Mouse (Mus musculus): ENCODE measurements around the gene Disp3. TPM values are rescaled to one million over a fixed set of nuclear protein-coding genes. Genes with fewer than 3 reads are reported as not detected.

Gene Disp3
- polyA plus RNA-seq, 1 experiment from 2014 or later, result 0.12 TPM

- Histone ChIP-seq H3K4me2 (replicated peaks; ENCODE audit: low read depth, low read length) (no peak overlapping the region), H3K4me1 (ENCODE audit: control insufficient read depth, insufficient read depth, low read length) (no peaks in the 10 kb centered on the region), H3K4me3 (ENCODE audit: low read depth, low read length) (no peak overlapping the region), H3K9ac (replicated peaks; ENCODE audit: low read depth, low read length) (no peak overlapping the region), H3K36me3 (ENCODE audit: control insufficient read depth, insufficient read depth, low read length) (no peaks in the 10 kb centered on the region), H3K9me3 (ENCODE audit: control insufficient read depth, low read depth, low read length) (no peaks in the 10 kb centered on the region), H3K27ac (ENCODE audit: low read length) (no peak overlapping the region), H3K27me3 (ENCODE audit: control insufficient read depth, insufficient read depth, low read length) (no peaks in the 10 kb centered on the region)
- 37% methylated on average over 10 of the region's 10 CpGs for WGBS
- ATAC-seq (ENCODE audit: insufficient number of reproducible peaks, insufficient read depth, low FRiP score, low read depth), result no peak
These were observed 38.4 kb downstream of the Disp3 start for GRCm38 (mm10) chr4:148249341-148249740.

GRCm38 (mm10) chr4:148240387-148240786, 47.4 kb downstream of the Disp3 start:
- Histone ChIP-seq H3K27ac (ENCODE audit: low read length) (no peak overlapping the region), H3K4me3 (ENCODE audit: low read depth, low read length) (no peak overlapping the region), H3K36me3 (ENCODE audit: control insufficient read depth, insufficient read depth, low read length) (no peaks in the 10 kb centered on the region), H3K4me2 (replicated peaks; ENCODE audit: low read depth, low read length) (no peak overlapping the region), H3K9ac (replicated peaks; ENCODE audit: low read depth, low read length) (no peak overlapping the region), H3K27me3 (ENCODE audit: control insufficient read depth, insufficient read depth, low read length) (no peaks in the 10 kb centered on the region), H3K4me1 (ENCODE audit: control insufficient read depth, insufficient read depth, low read length) (no peaks in the 10 kb centered on the region), H3K9me3 (ENCODE audit: control insufficient read depth, low read depth, low read length) (no peaks in the 10 kb centered on the region)
- WGBS, result 82% methylated on average over 9 of the region's 9 CpGs
- ATAC-seq (ENCODE audit: insufficient number of reproducible peaks, insufficient read depth, low FRiP score, low read depth), result no peak

GRCm38 (mm10) chr4:148239474-148240130, 48.2 kb downstream of the Disp3 start:
- H3K9me3 ChIP-seq (ENCODE audit: control insufficient read depth, low read depth, low read length), result no peaks in the 10 kb centered on the region
- H3K9ac ChIP-seq (replicated peaks; ENCODE audit: low read depth, low read length), result no peak overlapping the region
- no peaks in the 10 kb centered on the region for H3K4me1 ChIP-seq (ENCODE audit: control insufficient read depth, insufficient read depth, low read length)
- H3K27ac ChIP-seq (ENCODE audit: low read length), result no peak overlapping the region
- 88% methylated on average over 10 of the region's 10 CpGs for WGBS
- H3K27me3 ChIP-seq (ENCODE audit: control insufficient read depth, insufficient read depth, low read length), result no peaks in the 10 kb centered on the region
- H3K4me3 ChIP-seq (ENCODE audit: low read depth, low read length), result no peak overlapping the region
- no peaks in the 10 kb centered on the region for H3K36me3 ChIP-seq (ENCODE audit: control insufficient read depth, insufficient read depth, low read length)
- ATAC-seq (ENCODE audit: insufficient number of reproducible peaks, insufficient read depth, low FRiP score, low read depth), result no peak
- H3K4me2 ChIP-seq (replicated peaks; ENCODE audit: low read depth, low read length), result no peak overlapping the region

GRCm38 (mm10) chr4:148238919-148239318, 48.8 kb downstream of the Disp3 start:
- Histone ChIP-seq H3K36me3 (ENCODE audit: control insufficient read depth, insufficient read depth, low read length) (no peaks in the 10 kb centered on the region), H3K4me2 (replicated peaks; ENCODE audit: low read depth, low read length) (no peak overlapping the region), H3K27ac (ENCODE audit: low read length) (no peak overlapping the region), H3K9me3 (ENCODE audit: control insufficient read depth, low read depth, low read length) (no peaks in the 10 kb centered on the region), H3K4me3 (ENCODE audit: low read depth, low read length) (no peak overlapping the region), H3K9ac (replicated peaks; ENCODE audit: low read depth, low read length) (no peak overlapping the region), H3K4me1 (ENCODE audit: control insufficient read depth, insufficient read depth, low read length) (no peaks in the 10 kb centered on the region), H3K27me3 (ENCODE audit: control insufficient read depth, insufficient read depth, low read length) (no peaks in the 10 kb centered on the region)
- ATAC-seq (ENCODE audit: insufficient number of reproducible peaks, insufficient read depth, low FRiP score, low read depth), result no peak
- WGBS, result 58% methylated on average over 6 of the region's 6 CpGs

GRCm38 (mm10) chr4:148238218-148238617, 49.5 kb downstream of the Disp3 start:
- Histone ChIP-seq H3K4me2 (replicated peaks; ENCODE audit: low read depth, low read length) (no peak overlapping the region), H3K9me3 (ENCODE audit: control insufficient read depth, low read depth, low read length) (no peaks in the 10 kb centered on the region), H3K36me3 (ENCODE audit: control insufficient read depth, insufficient read depth, low read length) (no peaks in the 10 kb centered on the region), H3K27ac (ENCODE audit: low read length) (no peak overlapping the region), H3K9ac (replicated peaks; ENCODE audit: low read depth, low read length) (no peak overlapping the region), H3K27me3 (ENCODE audit: control insufficient read depth, insufficient read depth, low read length) (no peaks in the 10 kb centered on the region), H3K4me1 (ENCODE audit: control insufficient read depth, insufficient read depth, low read length) (no peaks in the 10 kb centered on the region), H3K4me3 (ENCODE audit: low read depth, low read length) (no peak overlapping the region)
- ATAC-seq (ENCODE audit: insufficient number of reproducible peaks, insufficient read depth, low FRiP score, low read depth), result no peak
- WGBS, result 61% methylated on average over 9 of the region's 9 CpGs

- Histone ChIP-seq H3K4me2 (replicated peaks; ENCODE audit: low read depth, low read length) (no peak overlapping the region), H3K27me3 (ENCODE audit: control insufficient read depth, insufficient read depth, low read length) (no peaks in the 10 kb centered on the region), H3K27ac (ENCODE audit: low read length) (no peak overlapping the region), H3K4me3 (ENCODE audit: low read depth, low read length) (no peak overlapping the region), H3K9me3 (ENCODE audit: control insufficient read depth, low read depth, low read length) (no peaks in the 10 kb centered on the region), H3K36me3 (ENCODE audit: control insufficient read depth, insufficient read depth, low read length) (no peaks in the 10 kb centered on the region), H3K4me1 (ENCODE audit: control insufficient read depth, insufficient read depth, low read length) (no peaks in the 10 kb centered on the region), H3K9ac (replicated peaks; ENCODE audit: low read depth, low read length) (no peak overlapping the region)
- no peak for ATAC-seq (ENCODE audit: insufficient number of reproducible peaks, insufficient read depth, low FRiP score, low read depth)
- WGBS, result 67% methylated on average over 8 of the region's 8 CpGs
These were observed 51.1 kb downstream of the Disp3 start for GRCm38 (mm10) chr4:148236664-148237063.

- Histone ChIP-seq H3K27ac (ENCODE audit: low read length) (no peak overlapping the region), H3K36me3 (ENCODE audit: control insufficient read depth, insufficient read depth, low read length) (no peaks in the 10 kb centered on the region), H3K9me3 (ENCODE audit: control insufficient read depth, low read depth, low read length) (no peaks in the 10 kb centered on the region), H3K4me2 (replicated peaks; ENCODE audit: low read depth, low read length) (no peak overlapping the region), H3K4me1 (ENCODE audit: control insufficient read depth, insufficient read depth, low read length) (no peaks in the 10 kb centered on the region), H3K27me3 (ENCODE audit: control insufficient read depth, insufficient read depth, low read length) (no peaks in the 10 kb centered on the region), H3K9ac (replicated peaks; ENCODE audit: low read depth, low read length) (no peak overlapping the region), H3K4me3 (ENCODE audit: low read depth, low read length) (no peak overlapping the region)
- ATAC-seq (ENCODE audit: insufficient number of reproducible peaks, insufficient read depth, low FRiP score, low read depth), result no peak
- 80% methylated on average over 9 of the region's 9 CpGs for WGBS
These were observed 54.7 kb downstream of the Disp3 start for GRCm38 (mm10) chr4:148233061-148233460.

- no peaks in the 10 kb centered on the region for H3K4me1 ChIP-seq (ENCODE audit: control insufficient read depth, insufficient read depth, low read length)
- H3K4me2 ChIP-seq (replicated peaks; ENCODE audit: low read depth, low read length), result no peak overlapping the region
- WGBS, result 59% methylated on average over 10 of the region's 10 CpGs
- H3K9ac ChIP-seq (replicated peaks; ENCODE audit: low read depth, low read length), result no peak overlapping the region
- no peak overlapping the region for H3K27ac ChIP-seq (ENCODE audit: low read length)
- H3K9me3 ChIP-seq (ENCODE audit: control insufficient read depth, low read depth, low read length), result no peaks in the 10 kb centered on the region
- no peak overlapping the region for H3K4me3 ChIP-seq (ENCODE audit: low read depth, low read length)
- no peak for ATAC-seq (ENCODE audit: insufficient number of reproducible peaks, insufficient read depth, low FRiP score, low read depth)
- no peaks in the 10 kb centered on the region for H3K27me3 ChIP-seq (ENCODE audit: control insufficient read depth, insufficient read depth, low read length)
- H3K36me3 ChIP-seq (ENCODE audit: control insufficient read depth, insufficient read depth, low read length), result no peaks in the 10 kb centered on the region
These were observed 55.1 kb downstream of the Disp3 start for GRCm38 (mm10) chr4:148232615-148233014.

GRCm38 (mm10) chr4:148232124-148232523, 55.6 kb downstream of the Disp3 start:
- Histone ChIP-seq H3K4me3 (ENCODE audit: low read depth, low read length) (no peak overlapping the region), H3K4me2 (replicated peaks; ENCODE audit: low read depth, low read length) (no peak overlapping the region), H3K27ac (ENCODE audit: low read length) (no peak overlapping the region), H3K27me3 (ENCODE audit: control insufficient read depth, insufficient read depth, low read length) (no peaks in the 10 kb centered on the region), H3K36me3 (ENCODE audit: control insufficient read depth, insufficient read depth, low read length) (no peaks in the 10 kb centered on the region), H3K9me3 (ENCODE audit: control insufficient read depth, low read depth, low read length) (no peaks in the 10 kb centered on the region), H3K9ac (replicated peaks; ENCODE audit: low read depth, low read length) (no peak overlapping the region), H3K4me1 (ENCODE audit: control insufficient read depth, insufficient read depth, low read length) (no peaks in the 10 kb centered on the region)
- WGBS, result 66% methylated on average over 4 of the region's 4 CpGs
- no peak for ATAC-seq (ENCODE audit: insufficient number of reproducible peaks, insufficient read depth, low FRiP score, low read depth)
